Mouse (Mus musculus) small intestine, adult 2 months (tissue): ENCODE data around the gene 4930518I15Rik.

Experiments used
- CTCF ChIP-seq: fragments of 200-500 bp; IDR thresholded peaks from 2 replicates; pipeline ENCODE4 v1.5.1; 2012; ENCODE audit warnings: low read depth, mild to moderate bottlenecking, control low read depth, inconsistent platforms, low read length, moderate library complexity, mixed read lengths; ENCODE audit not compliant: insufficient replicate concordance, insufficient read length; ENCODE audit errors: extremely low read depth
- POLR2A ChIP-seq: fragments of 200-500 bp; IDR thresholded peaks from 2 replicates; pipeline ENCODE4 v1.6.1; 2012; ENCODE audit warnings: low read depth, mild to moderate bottlenecking, control low read depth, inconsistent platforms, low read length, moderate library complexity

DNA sequence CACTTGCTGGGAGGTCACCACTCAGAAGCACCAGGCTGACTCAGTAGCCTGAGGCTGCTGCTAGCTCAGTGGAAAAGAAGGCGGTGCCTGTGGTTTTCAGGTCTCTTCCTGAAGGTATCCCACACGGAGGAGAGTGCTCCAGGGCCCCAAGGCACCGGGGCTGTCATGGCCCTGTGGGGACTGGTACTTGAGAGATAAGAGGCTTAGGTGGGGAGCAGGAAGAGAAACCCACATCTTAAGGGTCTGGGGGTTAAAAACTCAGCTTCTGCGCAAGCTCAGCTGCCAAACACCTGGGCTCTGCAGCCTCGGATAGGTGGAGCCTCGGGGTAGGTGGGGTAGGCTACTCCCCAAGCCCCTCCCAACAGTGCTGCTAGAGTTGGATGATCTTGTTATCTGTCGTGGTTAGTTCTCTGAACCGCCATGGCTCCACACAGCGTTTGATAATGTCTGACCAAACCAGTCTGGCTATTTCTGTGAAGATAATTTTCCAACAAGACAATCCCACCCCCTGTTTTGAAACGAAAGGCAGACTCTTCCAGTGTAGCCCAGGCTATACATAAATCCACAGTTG is 24.8 kb upstream of the 4930518I15Rik start:
- TF ChIP-seq CTCF (no peak), POLR2A (no peak)
